1 mouse cellular context compared by ENCODE assay signal in the genomic region with DNA sequence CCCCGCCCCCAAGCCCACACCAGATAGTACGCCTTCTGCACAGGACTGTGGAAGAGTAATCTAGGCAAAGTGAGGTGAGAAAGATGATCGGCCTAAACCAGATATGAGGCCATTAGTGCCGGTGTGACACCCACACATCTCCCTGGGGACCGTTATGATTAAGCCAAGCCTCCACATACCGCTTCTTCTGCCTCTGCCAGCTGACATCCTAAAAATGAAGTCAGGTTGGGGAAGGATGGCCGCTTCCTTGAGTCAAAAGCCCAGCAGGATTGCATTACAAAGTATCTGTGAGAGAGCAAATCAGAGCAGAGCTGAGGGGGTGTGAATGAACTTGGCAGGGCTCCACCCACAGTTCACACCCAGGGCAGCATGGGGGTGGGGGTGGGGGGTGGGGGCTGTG.
TF ChIP-seq lines count a peak whose summit lies in the region.

No protein-coding gene starts in this region.

TF ChIP-seq in CH12.LX, 34 proteins besides CTCF, POLR2A, EP300 and RAD21:
- TF ChIP-seq ZNF384 (IDR thresholded peaks at IDR 0.05; ENCODE audit: low read depth, low read length): no peak
- TF ChIP-seq E2F4 (IDR thresholded peaks at IDR 0.05; ENCODE audit: insufficient replicate concordance, low read depth, low read length): no peak
- TF ChIP-seq SIN3A (IDR thresholded peaks at IDR 0.05; ENCODE audit: low read length): no peak
- no peak for TF ChIP-seq GABPA (IDR thresholded peaks at IDR 0.05; ENCODE audit: insufficient replicate concordance, low read depth, low read length)
- TF ChIP-seq KAT2A (IDR thresholded peaks at IDR 0.05; ENCODE audit: insufficient replicate concordance, low read length): no peak
- TF ChIP-seq MAFK (IDR thresholded peaks at IDR 0.05; ENCODE audit: insufficient replicate concordance, low read length): no peak
- TF ChIP-seq CHD2 (IDR thresholded peaks at IDR 0.05; ENCODE audit: low read length): no peak
- TF ChIP-seq ELF1 (IDR thresholded peaks at IDR 0.05; ENCODE audit: low read depth, low read length): no peak
- no peak for TF ChIP-seq ZC3H11A (IDR thresholded peaks at IDR 0.05; ENCODE audit: low read depth, low read length)
- TF ChIP-seq TCF12 (IDR thresholded peaks at IDR 0.05; ENCODE audit: low read depth, low read length): no peak
- no peak for TF ChIP-seq NELFE (IDR thresholded peaks at IDR 0.05; ENCODE audit: low read depth, low read length)
- TF ChIP-seq NRF1 (IDR thresholded peaks at IDR 0.05; ENCODE audit: low read depth, low read length): no peak
- TF ChIP-seq RCOR1 (conservative IDR thresholded peaks at IDR 0.05; ENCODE audit: low read depth, low read length): no peak
- no peak for TF ChIP-seq HCFC1 (IDR thresholded peaks at IDR 0.05; ENCODE audit: low read depth, low read length)
- no peak for TF ChIP-seq MYC (IDR thresholded peaks at IDR 0.05; ENCODE audit: low read depth, low read length)
- TF ChIP-seq MAZ (IDR thresholded peaks at IDR 0.05; ENCODE audit: low read depth, low read length): no peak
- no peak for TF ChIP-seq BHLHE40 (IDR thresholded peaks at IDR 0.05; ENCODE audit: low read depth, low read length)
- TF ChIP-seq SMC3 (IDR thresholded peaks at IDR 0.05; ENCODE audit: low read depth, low read length): no peak
- no peak for TF ChIP-seq TBP (conservative IDR thresholded peaks at IDR 0.05; ENCODE audit: low read depth, low read length)
